Mouse (Mus musculus): ENCODE results near the gene Camp. TPM values are rescaled to one million over a fixed set of nuclear protein-coding genes. Genes with fewer than 3 reads are reported as not detected.

Camp gene
- 1 to 10 TPM; 1.4 to 1.8 TPM for total RNA-seq (2023)

GRCm38 (mm10) chr9:109849312-109849758, at the start of gene Camp:
Gene Camp, minus strand, starts transcription at chr9:109849617.

GRCm38 (mm10) chr9:109874797-109875691, 25.6 kb upstream of the Camp start, which contains the start of gene Cdc25a:
Gene Cdc25a, plus strand, starts transcription at chr9:109875579.

GRCm38 (mm10) chr9:109832391-109833087, 16.9 kb downstream of the Camp start, which contains the start of gene Nme6:
Gene Nme6, plus strand, starts transcription at chr9:109832749.

GRCm38 (mm10) chr9:109811980-109812379, 37.4 kb downstream of the Camp start, which contains the start of gene Spink8:
Gene Spink8, plus strand, starts transcription at chr9:109812280.

Other genes starting within 250 kb of the Camp start
- gene Fbxw24, start 223.6 kb downstream of the Camp start, total RNA-seq (2023), result not detected
- not detected for gene Fbxw25, start 185.0 kb downstream of the Camp start, total RNA-seq (2023)
- gene Fbxw18, start 146.9 kb downstream of the Camp start, total RNA-seq (2023), result not detected
- gene Fbxw26, start 103.5 kb downstream of the Camp start, total RNA-seq (2023), result not detected
- not detected for gene Fbxw27, start 58.9 kb downstream of the Camp start, total RNA-seq (2023)
- gene Spink8, start 37.3 kb downstream of the Camp start, total RNA-seq (2023), result not detected
- gene Nme6, start 16.9 kb downstream of the Camp start, total RNA-seq (2023), result 10 to 100 TPM in 1 of 2 experiments, 1 to 10 TPM in 1; 10.0 TPM
- 10 to 100 TPM; 10.6 to 15.0 TPM for gene Cdc25a, start 26.0 kb upstream of the Camp start, total RNA-seq (2023)
- gene Map4, start 81.8 kb upstream of the Camp start, total RNA-seq (2023), result 100 to 1,000 TPM; 101 to 118 TPM